Mouse (Mus musculus) brain, embryonic 14.5 days (tissue): ENCODE data around the gene Selenbp2. TPM values are rescaled to one million over a fixed set of nuclear protein-coding genes. Genes with fewer than 3 reads are reported as not detected.

ENCODE experiments used
- DNase-seq: peaks from one replicate; pipeline ENCODE4 v3.0.0-alpha.2; 2011; ENCODE audit warnings: low read depth
- CTCF ChIP-seq: fragments of 200-500 bp; IDR thresholded peaks from 2 replicates; pipeline ENCODE4 v1.5.1; 2012; ENCODE audit warnings: inconsistent platforms, mild to moderate bottlenecking, moderate library complexity, borderline replicate concordance; ENCODE audit not compliant: insufficient read depth, insufficient read length; ENCODE audit errors: extremely low read depth
- POLR2A ChIP-seq: fragments of 200-500 bp; IDR thresholded peaks from 2 replicates; pipeline ENCODE4 v1.6.1; 2012; ENCODE audit warnings: mild to moderate bottlenecking, inconsistent platforms, borderline replicate concordance; ENCODE audit not compliant: poor library complexity, insufficient read depth, insufficient read length, severe bottlenecking; ENCODE audit errors: extremely low read depth
- polyA plus RNA-seq: library from polyadenylated mRNA; depleted of rRNA; stranded (reverse); fragments of >200 nt; gene quantifications from 2 replicates; pipeline ENCODE4 v1.2.3, GENCODE M21; 2012; rRNA removed

Selenbp2 gene
- polyA plus RNA-seq, 1 experiment = 0.52 TPM

DNA sequence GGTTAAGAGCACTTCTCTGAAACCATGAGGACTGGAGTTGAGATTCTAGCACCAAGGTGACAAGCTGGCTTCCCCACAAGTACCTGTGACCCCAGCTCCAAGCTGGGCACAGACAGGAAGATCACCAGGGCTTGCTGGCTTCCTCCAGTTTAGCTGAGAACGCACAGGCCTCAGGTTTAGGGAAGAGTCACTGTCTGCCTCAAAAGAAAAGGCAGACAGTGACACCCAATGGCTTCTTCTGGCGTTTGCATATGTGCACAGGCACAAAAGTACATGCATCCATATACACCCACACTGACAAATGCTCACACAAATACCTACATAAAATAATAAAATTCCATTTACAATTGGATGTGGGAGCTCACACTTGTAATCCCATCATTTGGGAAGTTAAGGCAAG is 30.3 kb downstream of the Selenbp2 start:
- TF ChIP-seq CTCF = peak; percentile 14; the same call in 1 of the 2 replicates

DNA sequence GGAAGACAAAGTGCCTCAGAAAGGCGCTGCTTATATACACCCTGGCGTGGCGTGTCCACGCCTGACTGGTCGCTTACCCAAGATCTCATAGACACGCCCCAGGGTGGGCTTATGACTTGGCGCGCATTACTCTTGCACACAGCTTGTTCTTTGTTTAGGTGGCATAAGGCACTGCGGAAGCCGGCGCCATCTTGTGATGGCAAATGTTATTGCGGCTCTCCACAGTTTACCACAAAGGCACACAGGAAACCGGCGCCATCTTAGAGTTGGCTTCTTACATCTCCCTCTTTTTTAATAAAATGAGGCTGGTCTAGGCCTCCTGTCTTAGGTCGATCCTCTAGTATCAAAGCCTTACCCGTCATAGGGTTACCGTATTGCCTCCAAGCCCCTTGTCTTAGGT is 52.3 kb downstream of the Selenbp2 start:
- no peak for DNase-seq
- TF ChIP-seq POLR2A (no peak), CTCF (no peak)

More for the DNA sequence above, 30.3 kb downstream of the Selenbp2 start:
- peak; percentile 1 for DNase-seq

Other genes starting within 250 kb of the Selenbp2 start
- gene Oaz3, start 249.6 kb upstream of the Selenbp2 start, polyA plus RNA-seq = 0.16 and 0.57 TPM in 2 replicates
- gene Celf3, start 215.3 kb upstream of the Selenbp2 start, polyA plus RNA-seq = 696 and 882 TPM in 2 replicates
- 5.7 and 5.8 TPM in 2 replicates for gene Riiad1, start 213.2 kb upstream of the Selenbp2 start, polyA plus RNA-seq
- gene Snx27, start 110.8 kb upstream of the Selenbp2 start, polyA plus RNA-seq = 34.0 and 45.1 TPM in 2 replicates
- not detected in 2 replicates for gene Gm10972, start 50.4 kb upstream of the Selenbp2 start, polyA plus RNA-seq
- gene Tuft1, start 34.7 kb upstream of the Selenbp2 start, polyA plus RNA-seq = 4.5 and 4.7 TPM in 2 replicates
- 4.2 and 7.0 TPM in 2 replicates for gene Cgn, start 92.9 kb downstream of the Selenbp2 start, polyA plus RNA-seq
- gene Pogz, start 144.0 kb downstream of the Selenbp2 start, polyA plus RNA-seq = 66.8 and 78.4 TPM in 2 replicates
- gene Psmb4, start 193.4 kb downstream of the Selenbp2 start, polyA plus RNA-seq = 353 and 477 TPM in 2 replicates
- gene Selenbp1, start 239.5 kb downstream of the Selenbp2 start, polyA plus RNA-seq = 9.7 and 10.6 TPM in 2 replicates